Comparison of ENCODE assay signal across 15 mouse cellular contexts in the genomic region with DNA sequence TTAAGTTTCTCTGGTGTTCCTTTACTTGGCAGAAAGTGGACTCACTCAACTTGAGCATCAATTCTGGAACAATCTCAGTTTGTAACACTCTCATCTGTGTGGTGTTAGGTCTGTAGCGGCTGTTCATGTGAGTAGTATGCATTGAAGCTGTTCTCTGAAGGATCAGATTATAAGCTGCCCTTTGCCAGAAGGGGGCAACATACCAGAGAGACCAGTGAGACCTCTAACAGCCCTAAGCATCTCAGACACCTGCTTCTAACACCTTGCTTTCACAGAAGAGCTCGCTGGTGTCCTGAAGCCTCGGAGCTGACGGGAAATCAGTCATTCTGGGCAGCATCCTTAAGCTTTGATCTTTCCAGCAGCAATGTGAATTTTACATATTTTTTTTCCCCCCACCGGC. TPM values are rescaled to one million over a fixed set of nuclear protein-coding genes. Genes with fewer than 3 reads are reported as not detected.
DNase-seq lines count a peak whose midpoint lies in the region; ATAC-seq and TF ChIP-seq lines count a peak whose summit lies in the region.
"Had no signal": no experiment of that assay in that cellular context is flagged by ENCODE, and none has a peak within 500 bp of the region (broad histone marks: within the 10 kb centered on the region; RNA-seq: fewer than 3 reads in every experiment).

No protein-coding gene starts in this region.

- no peaks in the 10 kb centered on the region for H3K9me3 ChIP-seq in liver, embryonic 14.5 days (ENCODE audit: control insufficient read depth, low read length)
- no peaks in the 10 kb centered on the region for H3K9me3 ChIP-seq in liver, embryonic 12.5 days (replicated peaks)
- no peaks in the 10 kb centered on the region for H3K9me3 ChIP-seq in CH12.LX (replicated peaks; ENCODE audit: low read length)
- H3K9me3 ChIP-seq in stomach, postnatal 0 days (ENCODE audit: control insufficient read depth, low read length): no peaks in the 10 kb centered on the region
- H3K9me3 ChIP-seq: forebrain, embryonic 10.5 days; kidney, embryonic 15.5 days; limb, embryonic 13.5 days had no signal

- H3K27ac ChIP-seq in liver, embryonic 14.5 days: no peak overlapping the region
- H3K27ac ChIP-seq in liver, embryonic 12.5 days: no peak overlapping the region
- no peak overlapping the region for H3K27ac ChIP-seq in CH12.LX (ENCODE audit: insufficient read depth, low read depth)
- no peak overlapping the region for H3K27ac ChIP-seq in stomach, postnatal 0 days (replicated peaks)
- H3K27ac ChIP-seq: forebrain, embryonic 10.5 days; hindbrain, embryonic 14.5 days; kidney, embryonic 15.5 days; limb, embryonic 13.5 days had no signal

- in situ Hi-C loops in CH12.LX (cut with MboI; ENCODE audit: low pct_ligation_motif_present, low pct_unique_long_range_greater_than_20kb, low sequenced_read_pairs): loop anchor here (10.0 to 25.0 kb wide), 2 partner anchors 135 to 407 kb away; no protein-coding TSS in a partner anchor

- no peak for DNase-seq in liver, embryonic 14.5 days (ENCODE audit: low read depth in 3 of 3, low spot score in 3 of 3)
- DNase-seq in CH12.LX (ENCODE audit: extremely low read depth) (peak; percentile 23), R1 (ENCODE audit: low read depth, low spot score) (peak; percentile 39)
- no peak for DNase-seq in stomach, postnatal 0 days (ENCODE audit: low spot score)
- no peak for DNase-seq in cerebellum, adult 9-11 months
- DNase-seq: adrenal gland, postnatal 25 days; cerebellum, adult 11-12 months; gastrocnemius, postnatal 10 days had no signal

- dilution Hi-C loops in CH12.LX (cut with MboI; ENCODE audit: extremely low pct_ligation_motif_present, extremely low pct_unique_long_range_greater_than_20kb, low sequenced_read_pairs): no loop called here

- 0 out of 2 replicates have a peak, but pooled peaks have one; percentile 6 for TF ChIP-seq CTCF in liver, embryonic 14.5 days (IDR thresholded peaks at IDR 0.05; ENCODE audit: low read depth)
- TF ChIP-seq CTCF in CH12.LX (conservative IDR thresholded peaks at IDR 0.05 in 1 of 2, IDR thresholded peaks at IDR 0.05 in 1 of 2; ENCODE audit: low read depth in 2 of 2, low read length in 2 of 2): peak in 1 of 2 experiments; percentile 54; a peak in 2 of 4 replicates
- TF ChIP-seq CTCF in stomach, postnatal 0 days (IDR thresholded peaks at IDR 0.05; ENCODE audit: low read depth): 0 out of 2 replicates have a peak, but pooled peaks have one; percentile 7

- no peak for TF ChIP-seq EP300 in liver, embryonic 14.5 days (IDR thresholded peaks at IDR 0.05; ENCODE audit: low read depth)
- no peak for TF ChIP-seq EP300 in CH12.LX (IDR thresholded peaks at IDR 0.05; ENCODE audit: low read length)
- TF ChIP-seq EP300 in stomach, postnatal 0 days (optimal IDR thresholded peaks at IDR 0.05): no peak

- no peaks in the 10 kb centered on the region for H3K4me1 ChIP-seq in liver, embryonic 14.5 days (replicated peaks; ENCODE audit: control insufficient read depth in 2 of 2, insufficient read depth in 2 of 2, low read length in 1 of 2)
- H3K4me1 ChIP-seq in liver, embryonic 12.5 days: no peaks in the 10 kb centered on the region
- peaks cover 5 to 14% of the 10 kb centered on the region in 2 experiments; a peak in 3 of 4 replicates for H3K4me1 ChIP-seq in CH12.LX (ENCODE audit: control insufficient read depth in 1 of 2, insufficient read depth in 2 of 2)
- no peaks in the 10 kb centered on the region for H3K4me1 ChIP-seq in stomach, postnatal 0 days (replicated peaks; ENCODE audit: control insufficient read depth, insufficient read depth)

- H3K9ac ChIP-seq in liver, embryonic 14.5 days (replicated peaks): no peak overlapping the region
- no peak overlapping the region for H3K9ac ChIP-seq in liver, embryonic 12.5 days
- H3K9ac ChIP-seq in CH12.LX (ENCODE audit: insufficient read depth, low read depth): no peak overlapping the region
- H3K9ac ChIP-seq in stomach, postnatal 0 days (ENCODE audit: low read length): no peak overlapping the region
- H3K9ac ChIP-seq: hindbrain, embryonic 14.5 days; kidney, embryonic 15.5 days; limb, embryonic 13.5 days had no signal

- H3K36me3 ChIP-seq in liver, embryonic 14.5 days (replicated peaks; ENCODE audit: control insufficient read depth, insufficient read depth, low read depth): no peaks in the 10 kb centered on the region
- H3K36me3 ChIP-seq in liver, embryonic 12.5 days: no peaks in the 10 kb centered on the region
- no peaks in the 10 kb centered on the region for H3K36me3 ChIP-seq in CH12.LX (replicated peaks in 1 of 2; ENCODE audit: control insufficient read depth in 1 of 2, insufficient read depth in 1 of 2, low read length in 1 of 2)
- no peaks in the 10 kb centered on the region for H3K36me3 ChIP-seq in stomach, postnatal 0 days (ENCODE audit: control insufficient read depth, insufficient read depth, low read length)
- H3K36me3 ChIP-seq: forebrain, embryonic 10.5 days; kidney, embryonic 15.5 days; limb, embryonic 13.5 days had no signal

- H3K79me2 ChIP-seq in CH12.LX (replicated peaks; ENCODE audit: control insufficient read depth, extremely low read depth, insufficient read depth, poor library complexity, severe bottlenecking): no peaks in the 10 kb centered on the region

- no peak overlapping the region for H3K4me2 ChIP-seq in liver, embryonic 14.5 days (ENCODE audit: low read depth)
- H3K4me2 ChIP-seq in liver, embryonic 12.5 days: no peak overlapping the region
- H3K4me2 ChIP-seq in CH12.LX (ENCODE audit: insufficient read depth, low read depth, poor library complexity, severe bottlenecking): no peak overlapping the region
- H3K4me2 ChIP-seq in stomach, postnatal 0 days (replicated peaks; ENCODE audit: low read depth): no peak overlapping the region
- H3K4me2 ChIP-seq: hindbrain, embryonic 14.5 days; kidney, embryonic 15.5 days; limb, embryonic 13.5 days had no signal

- no peak overlapping the region for H3K4me3 ChIP-seq in liver, embryonic 14.5 days (ENCODE audit: insufficient read depth in 1 of 2, low read depth in 2 of 2, low read length in 2 of 2)
- no peak overlapping the region for H3K4me3 ChIP-seq in liver, embryonic 12.5 days
- H3K4me3 ChIP-seq in CH12.LX (replicated peaks in 1 of 3; ENCODE audit: low read depth in 2 of 3, low read length in 2 of 3, poor library complexity in 1 of 3): no peak overlapping the region
- H3K4me3 ChIP-seq in stomach, postnatal 0 days (ENCODE audit: low read depth, low read length): no peak overlapping the region
- H3K4me3 ChIP-seq: forebrain, embryonic 10.5 days; kidney, embryonic 15.5 days; limb, embryonic 13.5 days; myocyte had no signal

- H3K27me3 ChIP-seq in liver, embryonic 14.5 days (ENCODE audit: control insufficient read depth, insufficient read depth, low read length): no peaks in the 10 kb centered on the region
- H3K27me3 ChIP-seq in liver, embryonic 12.5 days (replicated peaks): no peaks in the 10 kb centered on the region
- H3K27me3 ChIP-seq in CH12.LX (replicated peaks): no peaks in the 10 kb centered on the region
- no peaks in the 10 kb centered on the region for H3K27me3 ChIP-seq in stomach, postnatal 0 days (ENCODE audit: control insufficient read depth, insufficient read depth, low read length)
- H3K27me3 ChIP-seq: kidney, embryonic 15.5 days had no signal

- ATAC-seq in liver, embryonic 14.5 days (ENCODE audit: insufficient read depth): no peak
- no peak for ATAC-seq in liver, embryonic 12.5 days
- ATAC-seq in stomach, postnatal 0 days (ENCODE audit: low FRiP score, low TSS enrichment): no peak
- no peak for ATAC-seq in frontal cortex, adult (ENCODE audit: low TSS enrichment)

- no peak for TF ChIP-seq RAD21 in CH12.LX (IDR thresholded peaks at IDR 0.05; ENCODE audit: low read depth, low read length)

- no peak for TF ChIP-seq POLR2A in CH12.LX (IDR thresholded peaks at IDR 0.05; ENCODE audit: low read depth, low read length)

- 53% methylated on average over 5 of the region's 5 CpGs for WGBS in liver, embryonic 14.5 days (ENCODE audit: insufficient replicate concordance)
- WGBS in liver, embryonic 12.5 days (ENCODE audit: insufficient replicate concordance): 44% methylated on average over 5 of the region's 5 CpGs
- 39% methylated on average over 5 of the region's 5 CpGs for WGBS in stomach, postnatal 0 days

TF ChIP-seq in CH12.LX, 34 proteins besides CTCF, POLR2A, EP300 and RAD21:
- TF ChIP-seq ZNF384 (IDR thresholded peaks at IDR 0.05; ENCODE audit: low read depth, low read length) (peak; percentile 31; the same call in 1 of the 2 replicates), E2F4 (IDR thresholded peaks at IDR 0.05; ENCODE audit: insufficient replicate concordance, low read depth, low read length) (no peak), MEF2A (IDR thresholded peaks at IDR 0.05; ENCODE audit: borderline replicate concordance, low read depth, low read length) (no peak)

RNA-seq across cellular contexts. Expression of a gene that starts 42.0 kb away (rescaled TPM):
- 0.28 and 0.55 TPM in 2 replicates for polyA plus RNA-seq in liver, embryonic 14.5 days (2012; rRNA removed)
- polyA plus RNA-seq in liver, embryonic 14.5 days (2014; fragmentation: Nextera tagmentation; extraction: Ambion mirVana): 0.63 and 0.79 TPM in 2 replicates
- 0.84 and 1.0 TPM in 2 replicates for polyA plus RNA-seq in liver, embryonic 12.5 days (2016; fragmentation: Nextera tagmentation; extraction: Ambion mirVana)
- total RNA-seq in CH12.LX (2012; rRNA removed): 2.7 and 3.4 TPM in 2 replicates
- total RNA-seq in CH12.LX (2014; rRNA removed): 3.4 and 3.5 TPM in 2 replicates
- polyA plus RNA-seq in CH12.LX (2012; ENCODE audit: insufficient read length, low read depth): 6.5 and 7.2 TPM in 2 replicates
- polyA plus RNA-seq in stomach, postnatal 0 days (2015; fragmentation: Nextera tagmentation; extraction: Ambion mirVana): 0.74 and 1.1 TPM in 2 replicates
- polyA plus RNA-seq: myocyte had no signal

Comparison
In these comparisons a context has a peak if more than half of its experiments do, and no peak if none do; other contexts are left out.
1. DNase-seq: peak in CH12.LX (single experiment) and R1 (single experiment); none in liver, embryonic 14.5 days (0 of 3), stomach, postnatal 0 days (single experiment) and cerebellum, adult 9-11 months (single experiment).